Mouse (Mus musculus): ENCODE measurements around the gene Olfr374. TPM values are rescaled to one million over a fixed set of nuclear protein-coding genes. Genes with fewer than 3 reads are reported as not detected.
"Not testable (repeated sequence)": the region's sequence is repeated elsewhere in the genome, so short reads cannot be mapped to it uniquely, and the experiment has no call there.

Olfr374 gene
- not detected in 2 replicates for polyA plus RNA-seq (2015; fragmentation: Nextera tagmentation; extraction: Ambion mirVana)

DNA sequence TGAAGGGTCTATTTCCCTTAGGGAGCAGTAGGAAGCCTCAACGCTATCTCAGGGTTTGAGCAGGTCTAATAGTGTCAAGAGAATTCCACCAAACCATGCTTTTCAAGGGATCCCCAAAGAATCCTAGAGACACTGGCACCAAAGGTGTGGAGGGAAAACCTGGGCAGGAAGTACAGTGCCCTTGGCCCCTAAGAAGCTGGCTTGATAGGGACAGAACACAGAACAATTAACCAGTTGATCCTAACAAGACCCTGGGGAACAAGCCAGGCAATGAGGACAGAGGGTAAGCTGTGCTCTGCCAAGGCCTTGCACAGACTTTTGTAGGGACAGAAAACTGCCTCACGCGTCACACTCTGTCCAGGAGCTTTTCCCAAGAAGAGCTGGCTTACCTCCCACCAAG lies at the start of gene Olfr374:
Gene Olfr374 (plus strand): TSS at position 301 of the 400 bp plus-strand sequence.
- H3K27ac ChIP-seq (replicated peaks) = no peak within 1 kb of the TSS
- no peak within 1 kb of the TSS for H3K4me3 ChIP-seq
- WGBS = 80% methylated on average over 3 of the region's 3 CpGs
- H3K4me1 ChIP-seq = no peaks in the 10 kb centered on the region
- H3K27me3 ChIP-seq = no peaks in the 10 kb centered on the region
- H3K9ac ChIP-seq (replicated peaks) = no peak within 1 kb of the TSS
- ATAC-seq (replicated peaks) = no peak
- H3K9me3 ChIP-seq = no peaks in the 10 kb centered on the region; the same call in 1 of the 2 replicates
- H3K36me3 ChIP-seq = no peaks in the 10 kb centered on the region
- H3K4me2 ChIP-seq (replicated peaks) = no peak within 1 kb of the TSS

DNA sequence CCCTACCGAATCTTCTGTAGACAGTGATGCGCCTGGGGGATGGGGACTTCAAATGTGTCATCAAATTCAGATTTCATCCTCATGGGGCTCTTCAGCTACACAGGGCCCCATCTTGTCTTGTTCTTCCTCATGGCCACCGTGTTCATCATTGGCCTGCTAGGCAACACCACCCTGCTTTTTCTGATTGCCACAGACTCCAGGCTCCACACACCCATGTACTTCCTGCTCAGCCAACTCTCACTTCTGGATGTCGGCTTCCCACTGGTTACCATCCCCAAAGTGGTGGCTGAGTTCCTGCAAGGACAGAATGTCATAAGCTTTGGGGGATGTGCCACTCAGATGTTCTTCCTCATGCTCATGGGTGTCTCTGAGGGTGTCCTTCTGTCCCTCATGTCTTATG lies 49.2 kb upstream of the Olfr374 start:
- WGBS = 86% methylated on average over 3 of the region's 4 CpGs
- not testable (repeated sequence) for H3K4me2 ChIP-seq (replicated peaks); H3K27ac ChIP-seq (replicated peaks); H3K4me1 ChIP-seq; H3K4me3 ChIP-seq; H3K36me3 ChIP-seq; ATAC-seq (replicated peaks); H3K27me3 ChIP-seq; H3K9ac ChIP-seq (replicated peaks); H3K9me3 ChIP-seq

DNA sequence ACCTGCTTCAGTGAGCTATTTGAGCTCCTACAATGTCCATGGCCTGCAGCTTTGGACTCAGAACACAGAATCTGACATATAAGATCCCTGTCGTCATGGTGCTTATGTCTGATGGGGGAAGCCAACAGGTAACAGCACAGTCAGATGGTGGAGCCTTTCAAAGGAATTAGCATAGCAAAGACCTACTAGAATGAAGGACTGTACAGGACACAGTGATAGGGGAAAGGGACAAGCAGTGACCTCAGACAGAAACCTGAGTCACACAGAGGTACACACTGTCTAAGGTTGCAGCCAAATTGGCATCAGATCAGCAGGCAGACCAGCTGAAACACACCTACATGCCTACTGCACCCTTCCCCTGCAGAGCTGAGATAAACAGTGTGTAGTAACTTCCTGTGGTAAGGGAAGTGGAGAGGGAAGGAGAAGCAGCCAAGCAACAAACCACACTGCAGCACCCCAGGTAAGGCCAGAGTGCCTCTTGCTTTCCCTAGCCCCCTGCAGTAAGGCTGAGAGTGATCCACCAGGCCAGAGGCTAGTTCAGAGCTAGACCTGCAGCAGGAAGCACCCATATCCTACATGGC lies 39.9 kb upstream of the Olfr374 start:
- not testable (repeated sequence) for H3K36me3 ChIP-seq; H3K27ac ChIP-seq (replicated peaks); H3K4me2 ChIP-seq (replicated peaks); H3K27me3 ChIP-seq; H3K9me3 ChIP-seq; ATAC-seq (replicated peaks); H3K4me1 ChIP-seq; H3K4me3 ChIP-seq; H3K9ac ChIP-seq (replicated peaks)
- 82% methylated on average over 1 of the region's 1 CpGs for WGBS

DNA sequence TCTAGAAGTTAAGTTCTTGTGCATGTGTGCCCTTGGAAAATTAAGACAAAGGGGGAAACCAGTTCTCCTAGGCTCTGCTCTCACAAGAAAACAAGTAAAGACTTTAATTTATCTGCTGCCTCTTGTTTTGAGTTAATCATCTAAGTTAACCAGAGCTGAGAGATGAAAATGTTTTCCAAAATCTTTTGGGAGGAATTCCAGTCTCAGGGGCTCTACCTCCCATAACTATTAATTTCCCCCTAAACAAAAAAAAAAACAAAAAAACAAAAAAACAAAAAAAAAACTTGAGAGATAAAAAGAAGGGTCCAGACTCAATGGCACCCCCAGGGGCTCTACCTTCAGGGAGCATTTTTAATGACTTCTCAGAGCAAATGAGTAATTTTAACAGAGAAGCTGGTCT lies 24.0 kb upstream of the Olfr374 start, which contains the start of gene Olfr373:
Gene Olfr373 (plus strand): TSS at position 301 of the 400 bp plus-strand sequence.
- not testable (repeated sequence) for ATAC-seq (replicated peaks)

DNA sequence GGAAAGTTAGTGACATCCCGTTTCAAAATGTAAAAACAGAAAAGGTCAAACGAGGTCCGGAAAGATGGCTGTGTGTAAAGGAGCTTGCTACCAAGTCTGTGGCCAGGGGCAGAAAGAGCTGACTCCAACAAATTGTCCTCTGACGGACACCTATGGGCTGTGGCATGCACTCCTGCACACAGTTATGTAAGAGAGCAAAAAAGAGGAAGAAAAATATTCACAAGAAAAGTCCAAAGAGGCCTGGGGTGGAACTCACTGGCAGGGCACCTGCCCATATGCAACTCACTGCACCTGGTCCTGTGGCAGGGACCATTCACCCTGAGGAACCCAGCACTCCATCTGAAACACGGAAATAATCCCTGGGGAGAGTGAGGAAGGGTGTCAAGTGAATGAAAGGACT lies 22.1 kb upstream of the Olfr374 start:
- WGBS = 77% methylated on average over 5 of the region's 5 CpGs
- Histone ChIP-seq H3K36me3 (no peaks in the 10 kb centered on the region), H3K4me3 (no peak overlapping the region), H3K27ac (replicated peaks) (no peak overlapping the region), H3K9ac (replicated peaks) (no peak overlapping the region), H3K9me3 (no peaks in the 10 kb centered on the region), H3K4me2 (replicated peaks) (no peak overlapping the region), H3K4me1 (no peaks in the 10 kb centered on the region), H3K27me3 (no peaks in the 10 kb centered on the region)
- no peak for ATAC-seq (replicated peaks)

More for the DNA sequence above, 24.0 kb upstream of the Olfr374 start, which contains the start of gene Olfr373:
- H3K9me3 ChIP-seq; H3K36me3 ChIP-seq; H3K27ac ChIP-seq (replicated peaks); H3K9ac ChIP-seq (replicated peaks); H3K4me1 ChIP-seq; H3K27me3 ChIP-seq; H3K4me3 ChIP-seq; H3K4me2 ChIP-seq (replicated peaks): not testable (repeated sequence)

DNA sequence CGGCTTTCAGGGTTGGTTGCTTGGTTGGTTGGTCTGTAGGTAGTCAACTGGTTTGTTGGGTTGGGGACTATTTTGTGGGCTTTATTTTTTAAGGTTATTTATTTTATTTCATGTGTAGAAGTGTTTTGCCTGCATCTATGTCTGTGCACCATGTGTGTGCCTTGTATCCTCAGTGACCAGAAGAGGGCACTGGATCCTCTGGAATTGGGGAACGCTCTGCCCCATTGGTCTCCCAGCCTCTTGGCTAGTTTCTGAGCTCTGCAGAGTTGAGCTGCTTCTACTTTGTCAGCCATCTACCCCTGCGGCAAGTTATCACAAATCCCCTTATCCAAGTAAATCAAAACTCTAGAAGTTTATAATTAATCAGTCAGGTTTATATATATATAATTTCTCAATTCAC lies 19.2 kb upstream of the Olfr374 start:
- H3K4me3 ChIP-seq = not testable (repeated sequence)

DNA sequence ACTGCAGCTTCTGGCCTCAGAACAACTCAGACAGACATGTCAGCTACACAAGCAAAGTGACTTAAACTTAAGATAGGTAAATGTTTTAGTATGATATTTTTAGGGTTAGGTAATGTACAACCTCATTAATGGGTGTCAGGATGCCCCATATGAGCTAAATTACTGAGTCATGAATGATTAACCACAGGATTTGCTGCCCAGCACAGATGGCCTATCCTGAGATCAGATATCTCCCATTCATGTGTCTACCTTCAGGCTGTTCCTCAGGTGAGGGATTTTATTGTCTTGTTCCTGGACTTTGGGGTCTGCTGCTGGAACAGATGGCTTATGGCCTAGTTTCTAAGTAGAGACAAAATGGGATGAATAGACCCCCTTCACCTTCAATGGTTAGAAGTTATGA lies 10.1 kb upstream of the Olfr374 start:
- not testable (repeated sequence) for ATAC-seq (replicated peaks); H3K36me3 ChIP-seq; H3K9ac ChIP-seq (replicated peaks); H3K9me3 ChIP-seq; H3K27me3 ChIP-seq; H3K4me3 ChIP-seq; H3K27ac ChIP-seq (replicated peaks); H3K4me2 ChIP-seq (replicated peaks); H3K4me1 ChIP-seq

More for the DNA sequence above, 19.2 kb upstream of the Olfr374 start:
- not testable (repeated sequence) for H3K27me3 ChIP-seq; H3K4me1 ChIP-seq; H3K4me2 ChIP-seq (replicated peaks); H3K9ac ChIP-seq (replicated peaks); H3K36me3 ChIP-seq; H3K9me3 ChIP-seq; ATAC-seq (replicated peaks); H3K27ac ChIP-seq (replicated peaks)
- 86% methylated on average over 3 of the region's 3 CpGs for WGBS

DNA sequence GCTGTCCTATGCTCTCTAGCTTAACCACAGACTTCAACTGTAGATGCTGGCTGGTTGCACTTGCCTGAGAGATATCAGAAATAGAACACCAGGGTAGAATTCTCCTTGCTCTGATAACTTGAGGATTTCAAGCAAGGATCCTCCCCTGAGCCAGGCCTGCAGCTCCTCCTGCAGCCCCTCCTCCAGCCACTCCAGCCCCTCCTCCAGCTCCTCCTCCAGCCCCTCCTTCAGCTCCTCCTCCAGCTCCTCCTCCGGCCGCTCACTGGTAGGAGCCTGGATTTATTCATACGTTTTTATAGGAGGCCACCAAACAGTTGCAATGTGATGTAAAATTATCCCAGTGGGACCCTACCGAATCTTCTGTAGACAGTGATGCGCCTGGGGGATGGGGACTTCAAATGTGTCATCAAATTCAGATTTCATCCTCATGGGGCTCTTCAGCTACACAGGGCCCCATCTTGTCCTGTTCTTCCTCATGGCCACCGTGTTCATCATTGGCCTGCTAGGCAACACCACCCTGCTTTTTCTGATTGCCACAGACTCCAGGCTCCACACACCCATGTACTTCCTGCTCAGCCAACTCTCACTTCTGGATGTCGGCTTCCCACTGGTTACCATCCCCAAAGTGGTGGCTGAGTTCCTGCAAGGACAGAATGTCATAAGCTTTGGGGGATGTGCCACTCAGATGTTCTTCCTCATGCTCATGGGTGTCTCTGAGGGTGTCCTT lies 7.3 kb upstream of the Olfr374 start:
- not testable (repeated sequence) for H3K27ac ChIP-seq (replicated peaks); H3K27me3 ChIP-seq; H3K36me3 ChIP-seq; ATAC-seq (replicated peaks); H3K4me2 ChIP-seq (replicated peaks); H3K4me1 ChIP-seq; H3K9ac ChIP-seq (replicated peaks); H3K4me3 ChIP-seq; H3K9me3 ChIP-seq
- WGBS = 68% methylated on average over 6 of the region's 7 CpGs

DNA sequence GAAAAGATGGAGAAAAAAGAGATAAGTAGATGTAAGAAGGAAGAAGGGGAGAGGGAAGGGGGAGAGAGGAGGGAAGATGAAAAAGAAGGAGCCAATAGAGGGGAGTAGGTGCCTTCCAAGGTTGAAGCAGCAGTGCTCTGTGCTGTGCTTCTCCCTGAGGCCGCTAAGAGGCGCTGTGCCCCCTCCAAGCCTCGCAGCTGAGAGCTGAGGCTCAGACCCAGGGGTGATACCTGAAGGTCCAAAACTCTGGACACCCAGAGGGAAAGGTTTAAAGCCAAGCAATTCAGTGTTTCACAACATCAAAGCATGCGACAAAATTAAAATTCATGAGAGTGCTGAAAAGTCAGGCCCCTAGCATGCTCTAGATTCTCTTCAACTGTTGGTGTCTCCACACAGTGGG lies 1.7 kb upstream of the Olfr374 start:
- Histone ChIP-seq H3K9me3 (no peaks in the 10 kb centered on the region; the same call in 1 of the 2 replicates), H3K4me1 (no peaks in the 10 kb centered on the region), H3K4me2 (replicated peaks) (no peak overlapping the region), H3K4me3 (no peak overlapping the region), H3K36me3 (no peaks in the 10 kb centered on the region), H3K9ac (replicated peaks) (no peak overlapping the region), H3K27ac (replicated peaks) (no peak overlapping the region), H3K27me3 (no peaks in the 10 kb centered on the region)
- no peak for ATAC-seq (replicated peaks)
- WGBS = 31% methylated on average over 4 of the region's 4 CpGs

DNA sequence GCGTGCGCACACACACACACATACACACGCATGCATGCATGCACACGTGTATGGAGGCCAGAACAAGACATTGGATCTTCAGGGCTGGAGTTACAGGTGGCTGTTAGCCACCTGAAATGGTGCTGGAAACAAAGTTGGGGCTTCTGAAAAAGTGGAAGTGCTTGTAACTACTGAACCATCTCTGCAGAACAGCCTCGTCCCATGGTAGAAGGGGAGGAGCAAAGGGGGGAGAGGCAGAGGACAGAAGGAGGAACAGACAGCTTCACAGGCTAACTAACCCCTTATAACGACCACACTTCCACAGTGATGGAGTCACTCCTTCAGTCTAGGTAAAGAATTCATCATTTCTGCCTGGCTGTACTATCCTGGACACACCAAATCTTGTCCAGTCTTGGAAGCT lies 4.0 kb downstream of the Olfr374 start:
- Histone ChIP-seq H3K9ac (replicated peaks) (no peak overlapping the region), H3K4me1 (no peaks in the 10 kb centered on the region), H3K9me3 (no peaks in the 10 kb centered on the region), H3K36me3 (no peaks in the 10 kb centered on the region), H3K4me3 (no peak overlapping the region), H3K4me2 (replicated peaks) (no peak overlapping the region), H3K27me3 (no peaks in the 10 kb centered on the region), H3K27ac (replicated peaks) (no peak overlapping the region)
- no peak for ATAC-seq (replicated peaks)
- 70% methylated on average over 6 of the region's 6 CpGs for WGBS

DNA sequence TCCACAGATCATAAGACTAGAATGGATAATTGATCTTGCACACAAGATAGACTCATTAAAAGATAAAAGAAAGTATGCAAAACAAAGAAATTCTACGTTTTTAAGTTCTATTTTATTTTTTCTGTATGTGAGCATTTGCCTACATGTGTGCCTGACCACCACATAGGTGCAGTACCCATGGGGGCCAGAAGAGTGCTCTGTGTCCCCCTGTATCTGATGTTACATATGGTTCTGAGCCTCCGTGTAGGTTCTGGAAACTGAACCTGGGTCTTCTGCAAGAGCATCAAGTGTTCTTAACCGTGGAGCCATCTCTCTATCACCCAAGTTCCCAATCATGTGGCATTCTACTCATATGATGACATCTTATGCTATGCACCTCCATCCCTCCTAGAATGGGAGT lies 5.6 kb downstream of the Olfr374 start:
- Histone ChIP-seq H3K4me3 (no peak overlapping the region), H3K9ac (replicated peaks) (no peak overlapping the region), H3K9me3 (no peaks in the 10 kb centered on the region), H3K36me3 (no peaks in the 10 kb centered on the region), H3K27ac (replicated peaks) (no peak overlapping the region), H3K4me1 (no peaks in the 10 kb centered on the region), H3K27me3 (no peaks in the 10 kb centered on the region), H3K4me2 (replicated peaks) (no peak overlapping the region)
- ATAC-seq (replicated peaks) = no peak
- 72% methylated on average over 3 of the region's 3 CpGs for WGBS

DNA sequence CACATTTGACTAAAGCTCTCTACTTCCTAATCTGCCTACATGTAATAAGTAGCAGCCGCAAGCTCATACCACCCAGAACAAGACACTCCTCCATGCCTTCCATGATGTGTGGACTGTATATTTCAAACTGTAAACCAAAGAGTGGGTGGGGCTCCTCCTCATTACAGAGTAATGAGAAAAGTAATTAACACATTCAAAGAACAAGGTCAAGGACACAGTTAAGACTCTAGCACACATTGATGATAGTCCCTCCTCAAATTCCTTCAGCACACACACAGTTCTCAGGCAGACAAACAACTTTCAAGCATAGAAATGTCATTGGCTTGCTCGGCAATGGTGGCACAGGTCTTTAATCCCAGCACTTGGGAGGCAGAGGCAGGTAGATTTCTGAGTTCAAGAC lies 8.4 kb downstream of the Olfr374 start:
- no peaks in the 10 kb centered on the region for H3K27me3 ChIP-seq
- H3K36me3 ChIP-seq = no peaks in the 10 kb centered on the region
- no peak overlapping the region for H3K4me3 ChIP-seq
- no peak for ATAC-seq (replicated peaks)
- H3K9me3 ChIP-seq = no peaks in the 10 kb centered on the region
- 86% methylated on average over 2 of the region's 2 CpGs for WGBS
- H3K9ac ChIP-seq (replicated peaks) = no peak overlapping the region
- H3K27ac ChIP-seq (replicated peaks) = no peak overlapping the region
- H3K4me2 ChIP-seq (replicated peaks) = no peak overlapping the region
- no peaks in the 10 kb centered on the region for H3K4me1 ChIP-seq

DNA sequence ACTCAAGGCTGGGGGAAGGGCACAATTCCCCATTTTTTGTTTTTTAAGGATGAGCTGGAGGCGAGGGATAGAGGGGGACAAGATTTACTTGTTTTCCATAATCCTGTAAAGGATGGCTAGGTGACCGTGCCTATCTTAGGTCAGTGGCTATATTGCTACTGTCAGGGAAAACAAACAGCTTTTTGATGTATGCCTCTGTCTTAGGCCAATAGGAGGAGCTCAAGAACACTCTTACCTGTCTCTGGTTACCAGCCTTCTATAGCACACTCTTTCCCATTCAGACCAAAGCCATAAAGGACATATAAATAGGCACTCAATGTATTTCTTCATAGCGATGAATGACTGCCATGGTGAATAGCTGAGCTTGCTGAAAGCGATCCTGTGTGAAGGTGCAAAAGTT lies 11.8 kb downstream of the Olfr374 start:
- no peak for ATAC-seq (replicated peaks)
- H3K4me3 ChIP-seq = no peak overlapping the region
- H3K27ac ChIP-seq (replicated peaks) = no peak overlapping the region
- 53% methylated on average over 4 of the region's 4 CpGs for WGBS
- no peak overlapping the region for H3K9ac ChIP-seq (replicated peaks)
- H3K4me2 ChIP-seq (replicated peaks) = no peak overlapping the region
- no peaks in the 10 kb centered on the region for H3K4me1 ChIP-seq
- H3K27me3 ChIP-seq = no peaks in the 10 kb centered on the region
- no peaks in the 10 kb centered on the region for H3K9me3 ChIP-seq
- no peaks in the 10 kb centered on the region for H3K36me3 ChIP-seq
